Mouse (Mus musculus): Measurements from ENCODE around the gene Erp27. TPM values are rescaled to one million over a fixed set of nuclear protein-coding genes. Genes with fewer than 3 reads are reported as not detected.

The Erp27 gene
- polyA plus RNA-seq, 1 experiment from 2014 or later, result not detected

DNA sequence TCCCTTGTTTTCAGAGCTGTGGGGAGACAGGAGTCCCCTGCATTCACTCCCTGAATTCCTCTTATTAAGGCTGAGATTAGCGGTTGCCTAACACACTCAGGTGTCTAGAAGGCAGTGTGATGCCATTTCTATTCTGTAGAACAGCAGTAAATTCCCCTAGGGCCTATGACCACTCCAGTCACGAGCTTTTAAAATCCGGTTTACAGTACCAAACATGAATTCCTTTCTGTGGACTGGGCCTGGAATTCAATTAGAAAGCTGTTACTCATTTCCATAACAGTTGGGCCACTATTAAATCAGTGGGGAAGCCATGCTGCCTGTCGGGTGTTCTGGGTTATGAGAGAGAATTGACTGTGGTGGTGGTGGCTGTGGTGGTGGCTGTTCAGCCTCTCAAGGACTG, 25.7 kb upstream of the Erp27 start:
- no peak for ATAC-seq (ENCODE audit: low FRiP score)
- Histone ChIP-seq H3K4me1 (peaks cover 6% of the 10 kb centered on the region; the same call in 1 of the 2 replicates), H3K27ac (no peak overlapping the region), H3K27me3 (no peaks in the 10 kb centered on the region), H3K4me2 (replicated peaks) (no peak overlapping the region), H3K36me3 (no peaks in the 10 kb centered on the region), H3K9me3 (replicated peaks) (no peaks in the 10 kb centered on the region), H3K4me3 (no peak overlapping the region), H3K9ac (no peak overlapping the region)
- 47% methylated on average over 4 of the region's 4 CpGs for WGBS

GRCm38 (mm10) chr6:136946943-136947342, 25.0 kb upstream of the Erp27 start:
- WGBS, result 45% methylated on average over 8 of the region's 9 CpGs
- H3K4me2 ChIP-seq (replicated peaks), result no peak overlapping the region
- no peak overlapping the region for H3K27ac ChIP-seq
- H3K36me3 ChIP-seq, result no peaks in the 10 kb centered on the region
- no peaks in the 10 kb centered on the region for H3K27me3 ChIP-seq
- H3K9ac ChIP-seq, result no peak overlapping the region
- ATAC-seq (ENCODE audit: low FRiP score), result no peak
- no peak overlapping the region for H3K4me3 ChIP-seq
- no peaks in the 10 kb centered on the region for H3K9me3 ChIP-seq (replicated peaks)
- H3K4me1 ChIP-seq, result peaks cover 6% of the 10 kb centered on the region; the same call in 1 of the 2 replicates

- Histone ChIP-seq H3K9ac (no peak overlapping the region), H3K27me3 (no peaks in the 10 kb centered on the region)
- WGBS, result 95% methylated on average over 5 of the region's 5 CpGs
These were observed 24.3 kb upstream of the Erp27 start for GRCm38 (mm10) chr6:136946241-136946640.

GRCm38 (mm10) chr6:136944511-136944910, 22.5 kb upstream of the Erp27 start:
- WGBS, result 92% methylated on average over 8 of the region's 8 CpGs
- no peak overlapping the region for H3K4me3 ChIP-seq
- H3K36me3 ChIP-seq, result no peaks in the 10 kb centered on the region
- H3K4me2 ChIP-seq (replicated peaks), result no peak overlapping the region
- H3K27me3 ChIP-seq, result no peaks in the 10 kb centered on the region
- no peak for ATAC-seq (ENCODE audit: low FRiP score)
- H3K4me1 ChIP-seq, result peaks cover 8% of the 10 kb centered on the region; the same call in 1 of the 2 replicates
- no peaks in the 10 kb centered on the region for H3K9me3 ChIP-seq (replicated peaks)
- no peak overlapping the region for H3K9ac ChIP-seq
- H3K27ac ChIP-seq, result no peak overlapping the region

More at GRCm38 (mm10) chr6:136946241-136946640, 24.3 kb upstream of the Erp27 start:
- Histone ChIP-seq H3K4me2 (replicated peaks) (no peak overlapping the region), H3K4me1 (peaks cover 8% of the 10 kb centered on the region; the same call in 1 of the 2 replicates), H3K36me3 (no peaks in the 10 kb centered on the region), H3K4me3 (no peak overlapping the region), H3K27ac (no peak overlapping the region), H3K9me3 (replicated peaks) (no peaks in the 10 kb centered on the region)
- no peak for ATAC-seq (ENCODE audit: low FRiP score)

DNA sequence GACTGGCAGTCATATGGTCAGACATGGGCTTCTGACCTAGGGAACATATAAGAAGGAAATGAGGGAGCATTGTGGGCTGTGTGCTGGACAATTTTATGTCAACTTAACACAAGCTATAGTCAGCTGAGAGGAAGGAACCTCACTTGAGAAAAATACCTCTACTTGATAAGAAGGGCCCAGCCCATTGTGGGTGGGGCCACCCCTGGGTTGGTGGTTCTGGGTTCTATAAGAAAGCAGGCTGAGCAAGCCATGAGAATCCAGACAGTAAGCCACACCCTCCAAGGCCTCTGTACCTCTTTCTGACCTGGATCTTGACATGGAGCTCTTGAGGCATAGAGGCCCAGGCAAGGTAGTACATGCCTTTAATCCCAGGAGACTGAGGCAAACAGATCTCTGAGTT, 21.4 kb upstream of the Erp27 start:
- no peak overlapping the region for H3K27ac ChIP-seq
- ATAC-seq (ENCODE audit: low FRiP score), result no peak

GRCm38 (mm10) chr6:136942280-136942679, 20.3 kb upstream of the Erp27 start:
- ATAC-seq (ENCODE audit: low FRiP score), result no peak
- no peak overlapping the region for H3K4me2 ChIP-seq (replicated peaks)
- H3K27me3 ChIP-seq, result no peaks in the 10 kb centered on the region
- H3K27ac ChIP-seq, result no peak overlapping the region
- H3K4me3 ChIP-seq, result no peak overlapping the region
- no peaks in the 10 kb centered on the region for H3K9me3 ChIP-seq (replicated peaks)
- WGBS, result 82% methylated on average over 9 of the region's 9 CpGs
- H3K4me1 ChIP-seq, result peaks cover 8% of the 10 kb centered on the region; the same call in 1 of the 2 replicates
- H3K9ac ChIP-seq, result no peak overlapping the region
- H3K36me3 ChIP-seq, result no peaks in the 10 kb centered on the region

More for the DNA sequence above, 21.4 kb upstream of the Erp27 start:
- H3K4me2 ChIP-seq (replicated peaks), result no peak overlapping the region
- H3K27me3 ChIP-seq, result no peaks in the 10 kb centered on the region
- no peaks in the 10 kb centered on the region for H3K9me3 ChIP-seq (replicated peaks)
- H3K36me3 ChIP-seq, result no peaks in the 10 kb centered on the region
- H3K4me1 ChIP-seq, result peaks cover 8% of the 10 kb centered on the region; the same call in 1 of the 2 replicates
- H3K9ac ChIP-seq, result no peak overlapping the region
- no peak overlapping the region for H3K4me3 ChIP-seq

DNA sequence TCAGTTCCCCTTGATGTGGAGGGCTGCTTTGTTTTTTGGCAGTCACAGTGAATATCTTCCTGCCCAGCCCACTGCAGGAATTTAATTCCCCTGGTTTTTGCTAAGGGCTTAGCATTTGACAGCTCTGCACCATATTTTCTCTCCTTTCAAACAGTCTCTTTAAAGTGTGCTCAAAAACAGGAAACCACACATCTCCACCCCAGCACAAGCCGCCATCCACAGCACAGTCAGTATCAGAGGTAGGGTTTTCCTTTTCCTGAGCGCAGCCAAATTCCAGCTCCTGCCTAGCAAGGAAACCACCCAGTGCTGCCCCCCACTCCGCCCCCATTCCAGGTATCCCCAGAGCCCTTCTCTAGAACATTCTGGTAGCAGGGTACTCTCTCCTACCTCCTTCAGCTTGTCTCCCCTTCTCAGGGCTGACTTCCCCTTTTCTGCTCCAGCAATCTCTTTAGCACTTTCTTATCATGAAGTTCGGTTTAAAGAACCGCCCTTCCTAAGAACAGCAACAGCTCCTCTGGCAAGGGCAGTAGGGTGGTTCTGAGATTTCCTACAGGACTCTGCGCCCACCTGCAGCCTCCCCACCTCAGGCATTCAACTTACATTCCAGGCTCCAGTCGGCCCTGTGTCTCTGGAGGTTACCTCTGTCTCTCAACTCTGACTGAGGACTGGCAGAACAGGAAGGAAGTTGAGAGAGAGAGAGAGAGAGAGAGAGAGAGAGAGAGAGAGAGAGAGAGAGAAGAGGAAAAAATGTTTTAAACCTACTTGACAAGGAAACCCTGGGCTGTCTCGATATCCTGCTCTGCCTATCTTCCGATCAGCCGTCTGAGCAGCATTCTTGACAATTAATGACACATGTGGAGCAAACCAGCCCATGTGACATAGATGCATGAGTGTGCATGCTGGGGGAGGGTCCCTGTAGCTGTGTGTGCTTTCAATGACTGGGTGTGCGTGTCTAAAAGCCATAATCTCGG, 19.4 kb upstream of the Erp27 start, which contains the start of gene Arhgdib:
TSS of gene Arhgdib (minus strand) at position 849 of the 971 bp plus-strand sequence.
- Histone ChIP-seq H3K9me3 (replicated peaks) (no peaks in the 10 kb centered on the region), H3K27ac (peak within 1 kb of the TSS; percentile 48)

DNA sequence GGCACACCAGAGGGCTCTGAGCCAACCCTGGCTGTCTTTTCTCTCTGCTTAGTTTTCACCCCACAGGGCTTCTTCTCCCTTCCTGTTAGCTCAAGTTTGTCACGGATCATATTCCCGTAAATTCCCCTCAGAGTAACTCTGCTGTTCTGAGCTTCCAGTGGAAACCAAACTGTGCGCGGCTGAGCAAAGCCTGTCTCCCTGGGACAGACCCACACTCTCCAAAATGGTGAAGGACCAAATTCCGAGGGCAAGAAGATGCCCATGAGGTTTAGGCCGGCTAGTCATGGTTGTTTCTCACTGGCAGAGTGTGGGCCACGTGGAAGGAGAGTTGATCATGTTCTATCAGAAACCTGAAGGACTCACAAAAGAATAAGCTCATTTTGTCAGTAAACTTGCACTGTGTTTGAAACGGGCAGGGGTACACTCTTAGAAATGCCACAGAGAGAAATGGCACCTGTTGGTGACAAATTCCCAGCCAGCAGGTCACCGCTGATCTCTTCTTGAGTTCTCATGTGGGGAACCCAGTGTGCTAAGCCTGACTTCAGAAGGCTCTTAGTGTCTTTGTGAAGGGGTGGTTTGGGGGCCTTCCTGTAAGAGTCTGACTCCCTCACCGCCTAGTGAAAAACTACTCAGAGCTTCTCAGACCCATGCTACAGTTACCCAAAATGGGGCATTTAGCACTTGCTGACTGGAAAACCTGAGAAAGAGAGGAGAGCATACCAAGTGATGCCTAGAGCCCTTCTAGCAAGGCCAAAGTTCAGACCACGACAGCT, 18.4 kb upstream of the Erp27 start:
- Histone ChIP-seq H3K4me2 (replicated peaks) (no peak overlapping the region), H3K4me1 (0 out of 2 replicates have a peak, but pooled peaks cover 2% of the 10 kb centered on the region), H3K9ac (no peak overlapping the region), H3K27ac (0 out of 2 replicates have a peak overlapping the region, but pooled peaks have one; percentile 48), H3K27me3 (no peaks in the 10 kb centered on the region), H3K4me3 (no peak overlapping the region), H3K9me3 (replicated peaks) (no peaks in the 10 kb centered on the region), H3K36me3 (no peaks in the 10 kb centered on the region)
- ATAC-seq (ENCODE audit: low FRiP score), result no peak
- WGBS, result 81% methylated on average over 11 of the region's 11 CpGs

More for the DNA sequence above, 19.4 kb upstream of the Erp27 start, which contains the start of gene Arhgdib:
- 57% methylated on average over 12 of the region's 12 CpGs for WGBS
- H3K9ac ChIP-seq, result no peak within 1 kb of the TSS
- H3K4me1 ChIP-seq, result 0 out of 2 replicates have a peak, but pooled peaks cover 2% of the 10 kb centered on the region
- H3K4me2 ChIP-seq (replicated peaks), result 0 out of 2 replicates have a peak within 1 kb of the TSS, but pooled peaks have one; percentile 8
- no peak within 1 kb of the TSS for H3K4me3 ChIP-seq
- H3K27me3 ChIP-seq, result no peaks in the 10 kb centered on the region
- ATAC-seq (ENCODE audit: low FRiP score), result no peak
- no peaks in the 10 kb centered on the region for H3K36me3 ChIP-seq

GRCm38 (mm10) chr6:136939326-136940187, 17.6 kb upstream of the Erp27 start:
- no peak for ATAC-seq (ENCODE audit: low FRiP score)
- no peaks in the 10 kb centered on the region for H3K9me3 ChIP-seq (replicated peaks)
- H3K4me3 ChIP-seq, result no peak overlapping the region
- H3K36me3 ChIP-seq, result no peaks in the 10 kb centered on the region
- H3K27ac ChIP-seq, result no peak overlapping the region
- H3K9ac ChIP-seq, result no peak overlapping the region
- 77% methylated on average over 14 of the region's 14 CpGs for WGBS
- no peak overlapping the region for H3K4me2 ChIP-seq (replicated peaks)
- 0 out of 2 replicates have a peak, but pooled peaks cover 2% of the 10 kb centered on the region for H3K4me1 ChIP-seq
- H3K27me3 ChIP-seq, result no peaks in the 10 kb centered on the region

DNA sequence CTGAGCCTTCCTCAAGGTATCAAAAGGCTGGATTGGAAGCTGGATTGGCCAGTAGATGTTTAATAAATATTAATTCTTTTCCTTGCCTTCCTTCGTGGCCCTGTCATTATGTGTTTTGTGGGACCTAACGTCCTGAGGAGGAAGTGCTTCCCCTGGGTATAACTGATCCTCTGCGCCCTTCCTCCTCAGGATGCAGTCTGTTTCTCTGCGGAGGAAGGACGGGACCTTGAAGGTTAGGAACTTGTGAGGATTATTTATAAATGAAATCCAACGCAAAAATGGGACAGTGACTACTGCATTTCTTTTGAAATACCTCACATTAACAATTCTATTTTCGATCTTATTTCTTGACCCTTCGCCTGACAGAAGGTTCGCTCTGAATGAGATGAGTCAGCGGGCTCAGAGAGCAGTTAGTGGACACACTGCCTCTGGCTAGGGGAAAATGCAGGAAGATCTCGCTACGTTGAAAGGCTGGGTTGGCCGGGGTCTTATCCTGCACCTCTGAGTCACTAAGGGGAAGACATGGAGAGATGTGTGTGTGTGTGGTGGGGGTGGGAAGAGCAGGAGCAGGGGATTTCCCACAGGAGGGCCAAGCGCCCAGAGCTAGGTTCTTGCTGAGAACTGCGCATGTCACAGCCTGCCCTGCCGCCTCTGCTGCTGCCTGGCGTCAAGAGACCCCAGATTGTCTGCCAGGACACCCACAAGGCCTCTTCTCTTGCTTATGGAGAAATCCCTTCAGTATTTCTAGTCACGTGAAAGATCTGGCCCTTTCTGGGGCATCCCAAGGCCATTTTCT, 16.5 kb upstream of the Erp27 start:
- no peaks in the 10 kb centered on the region for H3K9me3 ChIP-seq (replicated peaks)
- H3K36me3 ChIP-seq, result no peaks in the 10 kb centered on the region
- H3K4me1 ChIP-seq, result 0 out of 2 replicates have a peak, but pooled peaks cover 2% of the 10 kb centered on the region
- ATAC-seq (ENCODE audit: low FRiP score), result no peak
- H3K4me3 ChIP-seq, result no peak overlapping the region
- 79% methylated on average over 18 of the region's 18 CpGs for WGBS
- H3K4me2 ChIP-seq (replicated peaks), result no peak overlapping the region
- H3K27ac ChIP-seq, result no peak overlapping the region
- H3K27me3 ChIP-seq, result no peaks in the 10 kb centered on the region
- no peak overlapping the region for H3K9ac ChIP-seq

DNA sequence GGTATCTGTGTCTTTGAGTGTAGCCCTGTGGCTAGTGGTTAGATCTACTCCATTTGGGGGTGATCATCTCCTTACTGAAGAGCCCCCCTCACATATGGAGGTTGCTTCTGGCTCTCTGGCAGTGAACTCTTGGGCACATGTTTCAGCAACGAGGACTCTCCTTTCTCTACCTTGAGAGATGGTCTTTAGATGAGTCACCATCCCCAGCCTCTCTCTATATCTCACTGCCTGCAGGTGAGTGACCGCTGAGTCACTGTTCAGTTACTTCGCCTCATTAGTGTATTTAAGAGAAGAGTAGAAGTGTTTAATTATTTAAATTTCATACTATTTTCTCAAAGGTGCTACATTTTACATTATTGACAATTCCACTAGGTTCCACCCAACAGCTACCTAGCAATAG, 15.1 kb upstream of the Erp27 start:
- Histone ChIP-seq H3K9me3 (replicated peaks) (no peaks in the 10 kb centered on the region), H3K27me3 (no peaks in the 10 kb centered on the region), H3K4me2 (replicated peaks) (no peak overlapping the region), H3K4me3 (no peak overlapping the region), H3K36me3 (no peaks in the 10 kb centered on the region), H3K9ac (no peak overlapping the region), H3K4me1 (0 out of 2 replicates have a peak, but pooled peaks cover 2% of the 10 kb centered on the region), H3K27ac (no peak overlapping the region)
- WGBS, result 82% methylated on average over 3 of the region's 3 CpGs
- no peak for ATAC-seq (ENCODE audit: low FRiP score)
